Mouse (Mus musculus) cerebellum, adult 9-10 months (tissue): ENCODE results near the gene Myh3.

Experiments used
- DNase-seq: peaks from one replicate; pipeline ENCODE4 v3.0.0; 2022

The Myh3 gene

GRCm38 (mm10) chr11:67078000-67078399 is at the start of gene Myh3:
Gene Myh3 (plus strand): TSS chr11:67078300.
- no peak for DNase-seq

GRCm38 (mm10) chr11:67030904-67031602 is 47.0 kb upstream of the Myh3 start:
- no peak for DNase-seq

GRCm38 (mm10) chr11:67031603-67031915 is 46.5 kb upstream of the Myh3 start:
- no peak for DNase-seq

- DNase-seq, result no peak
Measured at GRCm38 (mm10) chr11:67034775-67035485, 43.2 kb upstream of the Myh3 start.

GRCm38 (mm10) chr11:67036229-67036628 is 41.9 kb upstream of the Myh3 start:
- no peak for DNase-seq

GRCm38 (mm10) chr11:67036892-67037291 is 41.2 kb upstream of the Myh3 start:
- no peak for DNase-seq

GRCm38 (mm10) chr11:67039799-67040198 is 38.3 kb upstream of the Myh3 start:
- no peak for DNase-seq

GRCm38 (mm10) chr11:67040483-67040882 is 37.6 kb upstream of the Myh3 start:
- no peak for DNase-seq

GRCm38 (mm10) chr11:67043007-67043406 is 35.1 kb upstream of the Myh3 start:
- no peak for DNase-seq

GRCm38 (mm10) chr11:67044959-67045358 is 33.1 kb upstream of the Myh3 start:
- DNase-seq, result no peak

GRCm38 (mm10) chr11:67047199-67047598 is 30.9 kb upstream of the Myh3 start:
- no peak for DNase-seq

- DNase-seq, result no peak
Measured at GRCm38 (mm10) chr11:67048496-67048895, 29.6 kb upstream of the Myh3 start.

GRCm38 (mm10) chr11:67049256-67049655 is 28.8 kb upstream of the Myh3 start:
- no peak for DNase-seq

- DNase-seq, result no peak
Measured at GRCm38 (mm10) chr11:67051676-67052320, 26.3 kb upstream of the Myh3 start.

- DNase-seq, result peak; percentile 85
Measured at GRCm38 (mm10) chr11:67052321-67052952, 25.7 kb upstream of the Myh3 start, which contains the start of the genes Adprm and Sco1. Gene Adprm (minus strand): TSS chr11:67052594. Gene Sco1 (plus strand): TSS chr11:67052670.

GRCm38 (mm10) chr11:67054754-67055365 is 23.2 kb upstream of the Myh3 start:
- DNase-seq, result no peak

GRCm38 (mm10) chr11:67061311-67061710 is 16.8 kb upstream of the Myh3 start:
- DNase-seq, result no peak

- DNase-seq, result no peak
Measured at GRCm38 (mm10) chr11:67062726-67063125, 15.4 kb upstream of the Myh3 start.

GRCm38 (mm10) chr11:67067741-67068140 is 10.4 kb upstream of the Myh3 start:
- DNase-seq, result no peak

- DNase-seq, result no peak
Measured at GRCm38 (mm10) chr11:67072615-67073130, 5.4 kb upstream of the Myh3 start.

- no peak for DNase-seq
Measured at GRCm38 (mm10) chr11:67075036-67075435, 3.1 kb upstream of the Myh3 start.

- no peak for DNase-seq
Measured at GRCm38 (mm10) chr11:67076781-67077180, 1.3 kb upstream of the Myh3 start.

- DNase-seq, result no peak
Measured at GRCm38 (mm10) chr11:67077435-67077834, 665 bp upstream of the Myh3 start.
